Mouse (Mus musculus): ENCODE measurements around the gene Stx8. TPM values are rescaled to one million over a fixed set of nuclear protein-coding genes. Genes with fewer than 3 reads are reported as not detected.

Gene Stx8
- polyA plus RNA-seq, 1 experiment from 2014 or later, result 33.8 TPM

GRCm38 (mm10) chr11:68136687-68137086 is 170.7 kb downstream of the Stx8 start:
- H3K36me3 ChIP-seq, result no peaks in the 10 kb centered on the region
- no peaks in the 10 kb centered on the region for H3K9me3 ChIP-seq (replicated peaks)
- no peak overlapping the region for H3K4me2 ChIP-seq
- no peak for ATAC-seq
- 76% methylated on average over 8 of the region's 8 CpGs for WGBS (ENCODE audit: insufficient replicate concordance)
- no peaks in the 10 kb centered on the region for H3K4me1 ChIP-seq
- H3K27ac ChIP-seq, result no peak overlapping the region
- H3K9ac ChIP-seq, result no peak overlapping the region
- H3K27me3 ChIP-seq (replicated peaks), result no peaks in the 10 kb centered on the region
- H3K4me3 ChIP-seq, result no peak overlapping the region

DNA sequence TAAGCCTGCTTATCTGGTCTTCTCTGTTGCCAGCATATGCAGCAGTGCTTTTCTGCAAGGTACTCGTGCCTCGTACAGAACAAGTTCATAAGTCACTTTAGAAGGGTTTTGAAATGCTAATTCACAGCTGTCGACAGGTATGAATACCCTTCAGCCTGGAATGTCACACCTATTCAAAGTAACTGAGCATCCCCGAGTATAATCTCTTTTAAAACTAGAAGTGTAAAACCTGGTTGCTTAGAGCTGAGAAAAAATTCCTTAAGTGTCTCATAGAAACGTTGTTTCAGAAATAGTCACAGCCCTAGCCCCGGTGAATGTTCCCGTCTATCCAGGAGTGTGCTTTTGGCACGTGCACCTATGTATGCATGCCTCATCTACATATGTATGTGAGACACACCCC is 176.3 kb downstream of the Stx8 start:
- Histone ChIP-seq H3K4me2 (no peak overlapping the region), H3K36me3 (no peaks in the 10 kb centered on the region), H3K4me3 (no peak overlapping the region), H3K4me1 (peaks cover 8% of the 10 kb centered on the region; the same call in 1 of the 2 replicates), H3K27me3 (replicated peaks) (peaks cover 6% of the 10 kb centered on the region; the same call in 1 of the 2 replicates), H3K27ac (no peak overlapping the region), H3K9me3 (replicated peaks) (no peaks in the 10 kb centered on the region), H3K9ac (no peak overlapping the region)
- no peak for ATAC-seq
- WGBS (ENCODE audit: insufficient replicate concordance), result 43% methylated on average over 8 of the region's 8 CpGs

DNA sequence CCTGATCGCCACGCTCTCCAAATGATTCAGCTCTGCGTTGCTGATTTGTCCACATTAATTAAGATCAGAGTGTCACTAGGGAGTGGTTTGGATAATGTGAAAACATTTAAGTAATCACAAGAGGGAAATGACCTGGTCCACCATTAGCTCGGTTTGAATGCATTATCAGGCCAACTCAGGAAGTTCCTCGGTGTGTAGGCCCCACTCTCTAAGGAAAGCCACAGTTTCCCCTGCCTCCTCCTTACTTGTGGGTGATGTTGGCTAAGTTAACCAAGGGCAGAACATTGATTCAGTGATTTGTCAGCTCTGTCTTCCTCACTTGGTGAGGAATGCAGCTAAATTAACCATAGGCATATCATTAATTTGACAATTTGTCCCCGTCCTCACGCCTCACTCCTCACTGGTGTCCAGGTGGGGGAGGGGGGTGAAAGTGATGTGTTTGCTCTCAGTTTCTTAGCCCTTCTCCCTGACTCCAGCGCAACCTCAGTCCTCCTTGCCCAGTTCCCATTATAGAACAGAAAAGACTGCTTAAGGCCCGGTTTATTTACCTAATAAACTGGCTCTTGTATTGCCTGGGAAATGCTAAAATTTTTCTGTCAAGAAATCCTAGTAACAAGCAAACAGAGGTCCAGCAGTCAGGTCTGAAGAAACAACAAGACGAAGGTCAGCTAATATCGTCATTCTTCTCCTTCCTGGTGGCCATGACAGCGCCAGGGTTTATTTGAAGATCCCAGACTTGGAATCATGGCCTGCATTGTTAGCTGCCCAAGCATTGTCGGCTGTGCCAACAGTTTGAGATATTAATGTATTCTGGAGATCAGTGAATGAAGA is 178.5 kb downstream of the Stx8 start:
- no peak for ATAC-seq
- Histone ChIP-seq H3K36me3 (no peaks in the 10 kb centered on the region), H3K27ac (no peak overlapping the region), H3K4me3 (no peak overlapping the region), H3K9me3 (replicated peaks) (no peaks in the 10 kb centered on the region), H3K9ac (no peak overlapping the region), H3K27me3 (replicated peaks) (peaks cover 6% of the 10 kb centered on the region; the same call in 1 of the 2 replicates), H3K4me1 (peaks cover 8% of the 10 kb centered on the region; the same call in 1 of the 2 replicates), H3K4me2 (no peak overlapping the region)
- WGBS (ENCODE audit: insufficient replicate concordance), result 42% methylated on average over 13 of the region's 13 CpGs

DNA sequence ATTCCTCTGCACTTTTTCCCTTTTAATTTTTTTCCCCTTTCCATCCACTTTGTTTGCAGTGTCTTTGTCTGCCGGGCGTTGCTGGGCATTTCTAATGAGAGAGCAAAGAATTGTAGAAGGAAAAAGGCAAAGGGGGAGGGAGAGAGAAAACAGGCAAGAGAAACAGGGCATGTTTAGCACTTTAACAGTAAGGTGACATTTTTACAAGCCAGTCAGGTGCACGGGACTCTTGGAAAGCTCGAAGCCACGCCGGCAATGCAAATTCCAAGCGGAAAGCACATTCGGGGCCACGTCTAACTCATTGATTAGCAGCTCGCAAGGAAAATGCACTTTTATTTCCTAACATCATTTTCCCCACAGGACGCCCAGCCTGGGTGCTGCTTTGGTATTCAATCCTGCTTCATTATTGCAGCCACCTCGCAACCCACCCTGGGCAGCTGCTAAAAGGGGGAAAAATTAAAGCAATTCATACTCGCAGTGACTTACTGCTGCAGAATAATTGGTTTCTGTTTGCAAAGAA is 179.1 kb downstream of the Stx8 start:
- Histone ChIP-seq H3K27ac (no peak overlapping the region), H3K27me3 (replicated peaks) (peaks cover 6% of the 10 kb centered on the region; the same call in 1 of the 2 replicates), H3K4me2 (no peak overlapping the region), H3K9ac (no peak overlapping the region), H3K9me3 (replicated peaks) (no peaks in the 10 kb centered on the region), H3K4me1 (peaks cover 8% of the 10 kb centered on the region; the same call in 1 of the 2 replicates), H3K4me3 (no peak overlapping the region), H3K36me3 (no peaks in the 10 kb centered on the region)
- ATAC-seq, result no peak
- 55% methylated on average over 13 of the region's 13 CpGs for WGBS (ENCODE audit: insufficient replicate concordance)

- H3K9me3 ChIP-seq (replicated peaks), result no peaks in the 10 kb centered on the region
- no peaks in the 10 kb centered on the region for H3K36me3 ChIP-seq
- peaks cover 6% of the 10 kb centered on the region; the same call in 1 of the 2 replicates for H3K27me3 ChIP-seq (replicated peaks)
- no peak overlapping the region for H3K4me2 ChIP-seq
- H3K9ac ChIP-seq, result no peak overlapping the region
- H3K4me1 ChIP-seq, result peaks cover 8% of the 10 kb centered on the region; the same call in 1 of the 2 replicates
- WGBS (ENCODE audit: insufficient replicate concordance), result 39% methylated on average over 17 of the region's 17 CpGs
- no peak for ATAC-seq
- H3K27ac ChIP-seq, result no peak overlapping the region
- no peak overlapping the region for H3K4me3 ChIP-seq
Observed at GRCm38 (mm10) chr11:68145586-68146455, 179.8 kb downstream of the Stx8 start.

DNA sequence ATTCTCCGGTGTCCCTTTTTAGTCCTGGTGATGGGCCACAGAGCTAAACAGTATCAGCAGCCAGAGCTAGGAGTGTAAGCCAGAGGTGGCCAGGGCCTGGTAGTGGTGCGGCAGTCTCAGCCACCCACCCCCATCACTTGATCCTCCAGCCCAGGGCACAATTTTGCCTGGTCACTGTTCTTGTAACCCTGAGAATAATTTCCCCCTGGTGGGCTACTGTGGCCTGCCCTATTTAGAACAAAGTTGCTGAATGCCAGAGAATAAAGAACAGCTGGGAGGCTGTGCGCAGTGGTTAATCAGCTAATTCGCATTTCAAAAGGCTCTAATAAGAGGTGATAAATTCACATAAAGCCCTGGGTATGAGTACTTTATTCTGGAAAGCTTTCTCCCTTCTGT is 180.5 kb downstream of the Stx8 start:
- Histone ChIP-seq H3K9ac (no peak overlapping the region), H3K36me3 (no peaks in the 10 kb centered on the region), H3K27ac (no peak overlapping the region), H3K4me2 (no peak overlapping the region), H3K27me3 (replicated peaks) (peaks cover 6% of the 10 kb centered on the region; the same call in 1 of the 2 replicates), H3K4me3 (no peak overlapping the region), H3K4me1 (peaks cover 8% of the 10 kb centered on the region; the same call in 1 of the 2 replicates), H3K9me3 (replicated peaks) (no peaks in the 10 kb centered on the region)
- ATAC-seq, result no peak
- WGBS (ENCODE audit: insufficient replicate concordance), result 74% methylated on average over 4 of the region's 4 CpGs

DNA sequence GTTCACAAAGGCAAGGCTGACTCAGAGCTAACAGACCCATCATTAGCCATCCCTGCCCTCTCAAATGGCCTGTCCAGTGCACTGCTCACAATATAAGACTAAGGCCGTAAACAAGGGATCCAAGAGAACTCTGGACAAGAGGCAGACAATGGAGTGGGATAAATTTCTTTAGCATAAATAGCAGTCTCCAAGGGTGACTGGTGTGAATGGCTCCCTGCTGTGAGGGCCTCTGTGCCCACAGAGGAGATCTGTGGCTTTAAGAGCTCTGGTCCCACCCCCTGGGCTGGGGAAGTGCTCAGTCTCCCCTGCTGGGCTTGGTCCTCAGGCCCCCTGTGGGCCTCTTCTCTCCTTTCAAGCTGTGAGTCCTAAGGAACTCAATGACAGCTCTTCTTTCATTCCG is 184.9 kb downstream of the Stx8 start:
- H3K9ac ChIP-seq, result no peak overlapping the region
- 56% methylated on average over 2 of the region's 2 CpGs for WGBS (ENCODE audit: insufficient replicate concordance)
- no peaks in the 10 kb centered on the region for H3K36me3 ChIP-seq
- H3K27ac ChIP-seq, result no peak overlapping the region
- H3K4me1 ChIP-seq, result no peaks in the 10 kb centered on the region
- no peak for ATAC-seq
- H3K9me3 ChIP-seq (replicated peaks), result no peaks in the 10 kb centered on the region
- no peak overlapping the region for H3K4me3 ChIP-seq
- peaks cover 6% of the 10 kb centered on the region; the same call in 1 of the 2 replicates for H3K27me3 ChIP-seq (replicated peaks)
- no peak overlapping the region for H3K4me2 ChIP-seq

- H3K9me3 ChIP-seq (replicated peaks), result no peaks in the 10 kb centered on the region
- H3K4me2 ChIP-seq, result no peak overlapping the region
- no peak overlapping the region for H3K9ac ChIP-seq
- H3K27me3 ChIP-seq (replicated peaks), result no peaks in the 10 kb centered on the region
- no peak for ATAC-seq
- H3K4me3 ChIP-seq, result no peak overlapping the region
- H3K27ac ChIP-seq, result no peak overlapping the region
- H3K4me1 ChIP-seq, result peaks cover 11% of the 10 kb centered on the region
- no peaks in the 10 kb centered on the region for H3K36me3 ChIP-seq
Observed at GRCm38 (mm10) chr11:68155821-68156220, 189.8 kb downstream of the Stx8 start.

DNA sequence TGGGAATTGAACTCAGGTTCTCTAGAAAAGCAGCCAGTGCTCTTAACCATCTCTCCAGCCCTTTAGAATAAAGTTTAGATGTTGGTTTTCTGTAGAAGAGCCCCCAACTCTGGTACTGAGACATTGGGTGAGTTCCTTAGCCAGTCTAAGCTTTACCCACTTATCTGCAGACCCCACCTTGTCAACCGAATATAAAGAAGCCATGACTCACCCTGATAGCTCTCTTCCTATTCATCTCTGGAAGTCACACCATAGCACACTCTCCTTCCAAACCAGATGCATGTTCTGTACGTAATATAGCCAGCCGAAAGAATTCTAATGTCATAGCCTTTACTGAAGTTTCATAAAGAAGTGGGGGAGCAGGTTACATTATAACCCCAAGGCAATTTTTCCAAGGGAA is 192.2 kb downstream of the Stx8 start:
- Histone ChIP-seq H3K9me3 (replicated peaks) (no peaks in the 10 kb centered on the region), H3K4me1 (peaks cover 11% of the 10 kb centered on the region), H3K4me3 (no peak overlapping the region), H3K9ac (no peak overlapping the region), H3K27me3 (replicated peaks) (no peaks in the 10 kb centered on the region), H3K36me3 (no peaks in the 10 kb centered on the region), H3K27ac (no peak overlapping the region), H3K4me2 (no peak overlapping the region)
- 40% methylated on average over 3 of the region's 3 CpGs for WGBS (ENCODE audit: insufficient replicate concordance)
- 0 out of 2 replicates have a peak, but pooled peaks have one; percentile 30 for ATAC-seq

GRCm38 (mm10) chr11:68159867-68160266 is 193.9 kb downstream of the Stx8 start:
- H3K9me3 ChIP-seq (replicated peaks), result no peaks in the 10 kb centered on the region
- H3K4me1 ChIP-seq, result peaks cover 11% of the 10 kb centered on the region
- H3K4me2 ChIP-seq, result no peak overlapping the region
- H3K4me3 ChIP-seq, result no peak overlapping the region
- H3K27me3 ChIP-seq (replicated peaks), result no peaks in the 10 kb centered on the region
- WGBS (ENCODE audit: insufficient replicate concordance), result 69% methylated on average over 4 of the region's 4 CpGs
- no peak for ATAC-seq
- H3K9ac ChIP-seq, result no peak overlapping the region
- H3K36me3 ChIP-seq, result no peaks in the 10 kb centered on the region
- no peak overlapping the region for H3K27ac ChIP-seq

GRCm38 (mm10) chr11:68164408-68164807 is 198.4 kb downstream of the Stx8 start:
- no peaks in the 10 kb centered on the region for H3K36me3 ChIP-seq
- no peak overlapping the region for H3K4me2 ChIP-seq
- H3K27ac ChIP-seq, result no peak overlapping the region
- H3K9ac ChIP-seq, result no peak overlapping the region
- no peaks in the 10 kb centered on the region for H3K9me3 ChIP-seq (replicated peaks)
- H3K27me3 ChIP-seq (replicated peaks), result no peaks in the 10 kb centered on the region
- WGBS (ENCODE audit: insufficient replicate concordance), result 79% methylated on average over 5 of the region's 5 CpGs
- no peak for ATAC-seq
- no peak overlapping the region for H3K4me3 ChIP-seq
- no peaks in the 10 kb centered on the region for H3K4me1 ChIP-seq

DNA sequence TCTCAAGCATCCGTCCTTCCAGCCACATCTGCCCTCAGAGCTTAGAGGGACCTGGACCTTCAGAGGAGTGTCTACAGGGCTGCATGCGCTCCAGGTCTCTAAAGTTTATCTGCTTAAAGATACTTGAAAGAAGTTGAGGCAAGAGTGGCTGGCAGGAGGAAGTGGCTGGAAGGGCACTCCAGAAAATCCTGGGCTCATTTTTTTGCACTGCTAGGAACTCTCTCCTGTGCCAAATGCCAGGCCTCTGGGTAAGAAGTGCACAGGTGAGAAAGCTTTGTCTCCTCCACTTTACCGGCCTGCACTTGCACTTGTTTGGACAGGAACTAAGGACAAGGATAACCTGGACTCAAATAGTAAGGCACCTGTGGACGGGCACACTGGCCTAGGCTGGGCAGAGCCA is 202.4 kb downstream of the Stx8 start:
- WGBS (ENCODE audit: insufficient replicate concordance), result 71% methylated on average over 4 of the region's 4 CpGs
- Histone ChIP-seq H3K9ac (no peak overlapping the region), H3K4me3 (no peak overlapping the region), H3K27ac (no peak overlapping the region), H3K36me3 (no peaks in the 10 kb centered on the region), H3K9me3 (replicated peaks) (no peaks in the 10 kb centered on the region), H3K4me1 (no peaks in the 10 kb centered on the region), H3K27me3 (replicated peaks) (no peaks in the 10 kb centered on the region), H3K4me2 (no peak overlapping the region)
- ATAC-seq, result no peak

Data from liver, embryonic 12.5 days (tissue).